In genomic region chr9:65427511-65427910, GRCm38 (mm10) we compare ENCODE assay signal across 23 mouse cellular contexts. TPM values are rescaled to one million over a fixed set of nuclear protein-coding genes. Genes with fewer than 3 reads are reported as not detected.
DNase-seq lines count a peak whose midpoint lies in the region; ATAC-seq and TF ChIP-seq lines count a peak whose summit lies in the region.
"Had no signal": no experiment of that assay in that cellular context is flagged by ENCODE, and none has a peak within 500 bp of the region (broad histone marks: within the 10 kb centered on the region; RNA-seq: fewer than 3 reads in every experiment).

No protein-coding gene starts in this region.

- H3K27me3 ChIP-seq in intestine, embryonic 16.5 days (replicated peaks; ENCODE audit: control insufficient read depth, insufficient read depth, low read length), result no peaks in the 10 kb centered on the region
- H3K27me3 ChIP-seq in kidney, embryonic 16.5 days (ENCODE audit: insufficient read depth, low read length), result no peaks in the 10 kb centered on the region
- no peaks in the 10 kb centered on the region for H3K27me3 ChIP-seq in small intestine, adult 2 months (ENCODE audit: control insufficient read depth, insufficient read depth, low read length)
- H3K27me3 ChIP-seq: hindbrain, embryonic 13.5 days had no signal

- TF ChIP-seq CTCF in small intestine, adult 2 months (IDR thresholded peaks at IDR 0.05; ENCODE audit: extremely low read depth, insufficient read length, insufficient replicate concordance, low read depth, low read length), result no peak

- H3K4me1 ChIP-seq in intestine, embryonic 16.5 days (ENCODE audit: control insufficient read depth, insufficient read depth, low read length), result peaks cover 4% of the 10 kb centered on the region; the same call in 1 of the 2 replicates
- 0 out of 2 replicates have a peak, but pooled peaks cover 3% of the 10 kb centered on the region for H3K4me1 ChIP-seq in kidney, embryonic 16.5 days (ENCODE audit: insufficient read depth, low read length)
- peaks cover 25% of the 10 kb centered on the region for H3K4me1 ChIP-seq in small intestine, adult 2 months (ENCODE audit: control insufficient read depth, insufficient read depth, insufficient read length, low read length)
- H3K4me1 ChIP-seq: heart, embryonic 10.5 days; hindbrain, embryonic 13.5 days had no signal

- no peak overlapping the region for H3K9ac ChIP-seq in intestine, embryonic 16.5 days (ENCODE audit: low read depth, low read length)
- H3K9ac ChIP-seq in kidney, embryonic 16.5 days (replicated peaks; ENCODE audit: low read length), result no peak overlapping the region
- H3K9ac ChIP-seq: hindbrain, embryonic 13.5 days had no signal

- H3K9me3 ChIP-seq in intestine, embryonic 16.5 days (ENCODE audit: control insufficient read depth, low read length), result no peaks in the 10 kb centered on the region
- no peaks in the 10 kb centered on the region for H3K9me3 ChIP-seq in kidney, embryonic 16.5 days (ENCODE audit: low read length)
- H3K9me3 ChIP-seq: embryonic facial prominence, embryonic 10.5 days; heart, embryonic 10.5 days; hindbrain, embryonic 13.5 days had no signal

- no peak for TF ChIP-seq POLR2A in small intestine, adult 2 months (IDR thresholded peaks at IDR 0.05; ENCODE audit: low read depth, low read length)

- peak; percentile 63 for ATAC-seq in intestine, embryonic 16.5 days
- peak; percentile 82 for ATAC-seq in kidney, embryonic 16.5 days (ENCODE audit: low FRiP score, low TSS enrichment)
- ATAC-seq: forebrain, embryonic 14.5 days had no signal

- H3K27ac ChIP-seq in intestine, embryonic 16.5 days (ENCODE audit: low read length), result peak overlapping the region; percentile 83
- H3K27ac ChIP-seq in kidney, embryonic 16.5 days (ENCODE audit: low read length), result peak overlapping the region; percentile 18; the same call in 1 of the 2 replicates
- H3K27ac ChIP-seq in small intestine, adult 2 months (ENCODE audit: insufficient read depth, low read depth, low read length), result peak overlapping the region; percentile 99
- H3K27ac ChIP-seq: embryonic facial prominence, embryonic 10.5 days; heart, embryonic 10.5 days; hindbrain, embryonic 13.5 days had no signal

- peak; percentile 85 for DNase-seq in kidney, adult 9 months
- DNase-seq in kidney, postnatal 10 days, result no peak
- DNase-seq in right cerebral cortex, adult 2 months (ENCODE audit: low spot score in 2 of 2), result no peak
- DNase-seq in heart, adult 18-20 months, result no peak
- DNase-seq: adrenal gland, adult 8-10 months; adrenal gland, postnatal 36 days; cerebellum, adult 2 months; cerebellum, postnatal 10 days; gastrocnemius, postnatal 36 days; heart, adult 11 months; heart, postnatal 10 days had no signal

- 56% methylated on average over 2 of the region's 2 CpGs for WGBS in intestine, embryonic 16.5 days
- whole genome bisulfite sequencing in kidney, embryonic 16.5 days, result 35% methylated on average over 2 of the region's 2 CpGs
- WGBS in small intestine, adult 2 months, result 22% methylated on average over 2 of the region's 2 CpGs

- no peak overlapping the region for H3K4me2 ChIP-seq in intestine, embryonic 16.5 days (ENCODE audit: low read depth, low read length)
- H3K4me2 ChIP-seq in kidney, embryonic 16.5 days (replicated peaks; ENCODE audit: low read depth, low read length), result no peak overlapping the region
- H3K4me2 ChIP-seq: hindbrain, embryonic 13.5 days had no signal

- no peaks in the 10 kb centered on the region for H3K36me3 ChIP-seq in intestine, embryonic 16.5 days (ENCODE audit: control insufficient read depth, insufficient read depth, low read length)
- no peaks in the 10 kb centered on the region for H3K36me3 ChIP-seq in kidney, embryonic 16.5 days (ENCODE audit: insufficient read depth, low read length)
- H3K36me3 ChIP-seq in small intestine, adult 2 months (ENCODE audit: control insufficient read depth, insufficient read depth, low read length), result no peaks in the 10 kb centered on the region
- H3K36me3 ChIP-seq: embryonic facial prominence, embryonic 10.5 days; heart, embryonic 10.5 days; hindbrain, embryonic 13.5 days had no signal

- no peak overlapping the region for H3K4me3 ChIP-seq in intestine, embryonic 16.5 days (ENCODE audit: low read length)
- H3K4me3 ChIP-seq in kidney, embryonic 16.5 days (ENCODE audit: low read length), result no peak overlapping the region
- H3K4me3 ChIP-seq in small intestine, adult 2 months (ENCODE audit: low read depth, low read length), result no peak overlapping the region
- H3K4me3 ChIP-seq: embryonic facial prominence, embryonic 10.5 days; heart, embryonic 10.5 days; hindbrain, embryonic 13.5 days had no signal

RNA-seq across cellular contexts. Expression of gene Slc51b, which starts 4.8 kb away (rescaled TPM):
- 16.4 and 26.4 TPM in 2 replicates for polyA plus RNA-seq in intestine, embryonic 16.5 days (2015; fragmentation: Nextera tagmentation; extraction: Ambion mirVana)
- polyA plus RNA-seq in kidney, embryonic 16.5 days (2015; fragmentation: Nextera tagmentation; extraction: Ambion mirVana), result 6.4 and 8.1 TPM in 2 replicates
- polyA plus RNA-seq in small intestine, adult 2 months (2012; rRNA removed), result 6.6 and 13.6 TPM in 2 replicates
- not detected for total RNA-seq in heart, adult 18-20 months (2021)
- total RNA-seq: adrenal gland, adult 8-10 months; adrenal gland, postnatal 36 days; ES-E14; gastrocnemius, adult 8-10 months; gastrocnemius, postnatal 36 days; heart, postnatal 10 days; hematopoietic stem cell, adult 5-6 weeks had no signal
- polyA plus RNA-seq: cerebellum, adult 2 months; embryonic facial prominence, embryonic 10.5 days; embryonic facial prominence, embryonic 14.5 days; forebrain, embryonic 14.5 days; heart, embryonic 10.5 days; heart, embryonic 14.5 days; hindbrain, embryonic 13.5 days had no signal

RNA-seq across cellular contexts. Expression of gene Mtfmt, which starts 8.1 kb away (rescaled TPM):
- polyA plus RNA-seq in intestine, embryonic 16.5 days (2015; fragmentation: Nextera tagmentation; extraction: Ambion mirVana), result 20.3 and 24.0 TPM in 2 replicates
- 23.0 and 25.1 TPM in 2 replicates for polyA plus RNA-seq in kidney, embryonic 16.5 days (2015; fragmentation: Nextera tagmentation; extraction: Ambion mirVana)
- 2.6 and 5.8 TPM in 2 replicates for polyA plus RNA-seq in small intestine, adult 2 months (2012; rRNA removed)
- total RNA-seq in heart, adult 18-20 months (2021), result 1 to 10 TPM; 6.3 to 6.9 TPM

RNA-seq across cellular contexts. Expression of gene Rasl12, which starts 29.2 kb away (rescaled TPM):
- 5.0 and 5.5 TPM in 2 replicates for polyA plus RNA-seq in intestine, embryonic 16.5 days (2015; fragmentation: Nextera tagmentation; extraction: Ambion mirVana)
- 15.0 and 18.0 TPM in 2 replicates for polyA plus RNA-seq in kidney, embryonic 16.5 days (2015; fragmentation: Nextera tagmentation; extraction: Ambion mirVana)
- 1.4 and 2.3 TPM in 2 replicates for polyA plus RNA-seq in small intestine, adult 2 months (2012; rRNA removed)
- total RNA-seq in heart, adult 18-20 months (2021), result 1 to 10 TPM; 5.6 to 6.4 TPM

RNA-seq across cellular contexts. Expression of gene Spg21, which starts 33.2 kb away (rescaled TPM):
- 95.1 and 107 TPM in 2 replicates for polyA plus RNA-seq in intestine, embryonic 16.5 days (2015; fragmentation: Nextera tagmentation; extraction: Ambion mirVana)
- 112 and 121 TPM in 2 replicates for polyA plus RNA-seq in kidney, embryonic 16.5 days (2015; fragmentation: Nextera tagmentation; extraction: Ambion mirVana)
- polyA plus RNA-seq in small intestine, adult 2 months (2012; rRNA removed), result 4.5 and 9.7 TPM in 2 replicates
- total RNA-seq in heart, adult 18-20 months (2021), result 10 to 100 TPM; 16.0 to 22.0 TPM

RNA-seq across cellular contexts. Expression of gene Kbtbd13, which starts 36.1 kb away (rescaled TPM):
- 2.5 and 3.4 TPM in 2 replicates for polyA plus RNA-seq in intestine, embryonic 16.5 days (2015; fragmentation: Nextera tagmentation; extraction: Ambion mirVana)
- 2.2 and 2.6 TPM in 2 replicates for polyA plus RNA-seq in kidney, embryonic 16.5 days (2015; fragmentation: Nextera tagmentation; extraction: Ambion mirVana)
- polyA plus RNA-seq in small intestine, adult 2 months (2012; rRNA removed), result 0.20 and 0.57 TPM in 2 replicates
- 1 to 10 TPM; 1.5 to 1.6 TPM for total RNA-seq in heart, adult 18-20 months (2021)

Comparison
In these comparisons a context has a peak if more than half of its experiments do, and no peak if none do; other contexts are left out.
1. H3K27ac ChIP-seq: peak in every context shown above with its lines; median percentile 99 in small intestine, adult 2 months; 83 in intestine, embryonic 16.5 days; 18 in kidney, embryonic 16.5 days.